Mouse (Mus musculus): ENCODE results near the gene Itgae.

The Itgae gene

DNA sequence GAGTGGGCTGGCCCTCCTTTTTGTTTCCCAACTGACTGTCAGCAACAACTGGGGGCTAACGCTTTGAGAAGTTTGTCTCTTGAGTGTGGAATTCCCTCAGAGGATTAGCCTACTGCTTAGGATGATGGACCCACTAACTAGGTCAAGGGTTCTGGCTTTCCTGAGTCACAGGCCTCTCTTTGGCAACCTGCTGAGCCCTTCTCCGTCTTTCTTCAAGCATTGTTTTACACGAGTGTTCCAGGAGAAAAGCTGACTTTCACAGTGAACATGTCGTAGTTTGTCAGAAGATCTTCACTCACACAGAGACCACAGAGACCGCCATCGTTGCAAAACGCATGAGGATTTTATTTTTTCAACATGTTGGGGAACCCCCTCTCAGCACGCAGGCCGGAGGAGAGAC is 57.8 kb downstream of the Itgae start:
- no peak for DNase-seq

DNA sequence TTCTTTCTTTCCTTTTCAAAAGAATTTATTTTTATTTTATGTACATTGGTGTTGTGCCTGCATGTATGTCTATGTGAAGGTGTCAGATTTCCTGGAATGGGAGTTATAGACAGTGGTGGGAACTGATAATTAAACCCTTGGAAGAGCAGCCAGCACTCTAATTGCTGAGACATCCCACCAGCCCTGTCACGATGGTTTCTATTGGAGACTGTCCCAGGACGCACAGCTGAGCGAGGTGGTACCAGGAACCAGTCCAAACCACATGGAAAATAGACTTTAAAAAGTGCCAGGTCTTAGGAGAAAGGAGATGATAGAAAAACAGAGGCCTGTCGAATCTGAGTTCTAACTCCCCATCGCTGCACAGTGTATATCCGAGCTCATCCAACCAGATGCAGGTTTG is 64.7 kb downstream of the Itgae start:
- DNase-seq = no peak

DNA sequence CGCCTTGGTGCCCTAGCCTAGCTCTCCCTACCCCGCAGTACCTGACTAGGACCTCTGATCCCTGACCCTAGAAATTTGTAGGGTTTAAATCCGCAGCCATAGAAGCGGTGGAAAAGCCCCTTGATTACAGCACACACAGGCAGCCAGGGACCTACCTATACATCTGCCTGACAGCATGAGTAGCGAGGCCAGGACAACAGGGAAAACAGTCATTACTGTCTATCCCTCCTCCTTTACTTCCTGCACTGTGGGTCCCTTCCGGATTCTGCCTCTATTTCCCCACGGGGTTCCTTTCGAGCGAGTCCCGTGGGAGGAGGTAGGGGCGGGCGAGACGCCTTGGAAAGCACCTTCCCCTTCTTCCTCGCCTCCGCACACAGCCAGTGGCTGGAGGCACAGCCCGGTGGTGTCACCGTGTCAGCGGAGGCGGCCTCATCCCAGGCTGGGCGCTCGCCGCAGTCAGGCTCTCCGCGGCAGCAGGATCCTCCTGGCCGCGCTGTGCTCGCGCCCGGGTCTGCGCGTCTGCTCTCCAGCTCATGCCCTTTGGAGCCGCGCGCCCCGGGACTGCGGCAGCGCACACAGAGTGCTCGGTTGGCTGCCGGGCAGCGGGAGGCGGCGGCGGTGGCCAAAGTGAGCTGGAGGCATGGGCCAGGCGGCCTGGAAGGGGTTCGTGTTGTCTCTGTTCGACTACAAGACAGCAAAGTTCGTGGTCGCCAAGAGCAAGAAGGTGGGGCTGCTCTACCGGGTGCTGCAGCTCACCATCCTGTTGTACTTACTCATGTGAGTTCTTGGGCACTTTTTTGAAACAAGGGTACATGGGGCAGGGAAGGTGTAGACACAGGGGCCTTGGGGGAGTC is 69.8 kb downstream of the Itgae start, which contains the start of gene P2rx5:
TSS of gene P2rx5 (plus strand) at position 465 of the 854 bp plus-strand sequence.
- DNase-seq = no peak

DNA sequence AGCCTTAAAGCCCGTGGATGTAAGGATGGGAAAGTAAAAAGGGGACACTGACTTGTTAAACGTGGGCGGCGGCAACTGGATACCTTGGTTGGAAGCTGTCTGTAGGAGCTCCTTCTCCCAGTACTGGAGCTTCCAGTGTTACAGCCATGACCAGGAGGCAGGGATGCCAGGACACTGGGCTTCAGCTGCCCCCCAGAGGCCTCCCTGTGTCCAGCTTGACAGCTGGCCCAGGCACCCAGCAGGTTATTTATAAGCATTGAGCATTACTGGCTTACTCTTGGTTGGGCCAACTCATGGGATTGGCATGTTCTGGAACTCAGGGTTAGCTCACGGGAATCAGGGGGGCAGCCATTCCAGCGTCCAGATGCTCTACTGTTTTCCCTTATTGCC is 70.4 kb downstream of the Itgae start:
- no peak for DNase-seq

DNA sequence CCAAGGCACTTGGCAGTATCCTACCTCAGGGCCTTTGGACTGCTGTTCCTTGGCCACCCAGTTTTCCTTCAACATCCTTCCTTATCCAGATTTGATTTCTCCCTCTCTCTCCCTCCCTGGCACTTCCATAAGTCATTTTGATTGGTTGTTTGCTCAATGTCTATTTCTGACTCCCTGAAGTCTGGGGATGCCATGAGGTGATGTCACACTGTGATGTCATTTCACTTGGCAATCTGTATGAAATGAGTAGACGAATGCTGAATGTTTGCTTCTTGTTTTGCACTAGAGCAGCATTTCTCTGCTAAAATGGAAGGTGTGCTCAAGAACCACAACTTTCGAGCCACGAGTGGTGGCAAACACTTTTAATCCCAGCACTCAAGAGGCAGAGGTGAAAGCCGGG is 71.2 kb downstream of the Itgae start:
- DNase-seq = no peak

DNA sequence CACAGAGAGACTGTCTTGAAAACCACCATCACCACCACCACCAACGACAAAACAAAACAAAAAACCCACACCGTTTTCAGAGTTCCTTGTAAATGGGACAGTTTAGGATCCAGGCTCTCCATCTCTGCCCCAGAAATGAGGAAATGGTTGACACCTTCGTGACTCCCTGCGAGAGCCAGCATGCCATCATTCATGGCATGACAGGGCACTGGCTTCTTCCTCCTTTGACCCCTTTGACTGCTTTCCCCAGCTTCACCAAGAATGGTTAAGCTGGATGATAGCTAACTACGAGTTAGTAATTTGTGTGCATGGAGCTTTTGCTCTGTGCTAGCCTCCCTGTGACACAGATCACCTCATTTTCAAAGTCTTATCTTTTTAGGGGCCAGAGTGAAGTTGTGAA is 71.9 kb downstream of the Itgae start:
- no peak for DNase-seq

DNA sequence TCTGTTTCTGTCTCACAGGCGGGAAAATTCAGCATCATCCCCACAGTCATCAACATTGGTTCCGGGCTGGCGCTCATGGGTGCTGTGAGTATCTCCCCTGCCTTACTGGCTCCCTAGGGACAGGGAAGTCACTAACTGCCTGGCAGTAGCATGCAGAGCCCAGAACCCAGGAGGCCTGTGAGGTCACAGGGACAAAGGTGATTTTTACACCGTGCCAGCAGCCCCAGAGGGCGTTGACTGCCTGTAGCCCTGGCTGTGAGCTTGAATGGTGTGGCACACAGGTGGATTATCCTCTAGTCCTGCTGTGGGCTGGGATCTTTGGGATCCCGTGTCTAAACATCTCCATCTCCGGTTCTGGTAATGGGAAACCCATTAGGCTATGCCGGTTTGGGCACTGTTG is 77.7 kb downstream of the Itgae start:
- DNase-seq = no peak

DNA sequence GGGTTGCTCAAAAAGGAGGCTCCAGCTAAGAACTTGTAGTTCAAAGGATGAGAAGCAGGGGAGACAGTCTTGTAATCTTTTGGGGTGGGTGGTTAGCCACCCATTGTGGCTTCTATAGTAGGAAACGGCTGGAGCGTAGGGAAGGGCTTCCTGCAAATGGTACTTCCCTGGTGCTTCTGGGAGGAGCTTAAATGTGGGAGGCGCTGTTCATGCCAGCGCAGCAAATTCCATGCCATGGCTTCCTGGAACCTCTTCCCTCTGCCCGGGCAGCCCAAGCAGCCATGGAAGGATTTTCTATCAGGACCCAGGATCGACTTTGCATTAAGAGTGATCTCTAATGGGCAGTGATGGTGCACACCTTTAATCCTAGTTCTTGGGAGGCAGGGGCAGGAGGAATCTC is 78.2 kb downstream of the Itgae start:
- no peak for DNase-seq

DNA sequence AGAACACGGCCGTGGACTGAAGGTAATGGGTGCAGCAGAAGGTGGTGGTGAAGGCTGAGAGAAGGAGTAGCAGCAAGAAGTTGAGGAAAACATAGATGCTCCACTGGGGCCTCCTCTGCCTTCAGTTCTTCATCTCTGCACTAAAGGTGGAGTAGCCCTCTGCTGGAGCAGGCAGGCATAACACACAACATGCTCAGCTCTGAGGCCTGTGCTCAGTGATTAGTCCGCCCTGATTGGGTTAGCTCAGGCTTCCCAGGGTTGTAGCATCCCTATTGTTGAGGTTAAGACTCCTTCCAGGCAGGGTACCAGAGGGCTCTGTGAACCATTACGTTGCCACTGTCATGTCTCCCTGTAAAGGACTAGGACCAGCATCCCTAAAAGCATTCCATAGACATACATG is 78.8 kb downstream of the Itgae start:
- DNase-seq = peak; percentile 60 to 63

DNA sequence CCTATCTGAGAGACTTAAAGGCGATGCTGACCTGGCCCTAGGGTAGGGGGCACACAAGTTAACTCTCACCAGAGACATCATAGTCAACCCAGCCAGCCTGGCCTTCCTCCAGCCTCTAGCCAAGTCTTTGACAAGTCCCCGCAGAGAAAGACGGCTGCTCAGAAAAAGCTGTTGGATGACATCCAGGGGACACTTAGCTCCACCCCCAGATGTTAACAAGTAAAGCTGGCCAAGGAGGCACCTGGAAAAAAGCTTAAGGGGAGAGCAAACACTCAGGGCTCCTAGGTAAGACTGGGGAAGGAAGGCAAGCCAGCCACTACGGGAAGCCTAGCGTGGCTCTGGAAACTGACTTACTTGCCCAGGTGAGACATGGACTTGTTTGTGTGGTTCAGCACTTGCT is 81.8 kb downstream of the Itgae start:
- DNase-seq = no peak

DNA sequence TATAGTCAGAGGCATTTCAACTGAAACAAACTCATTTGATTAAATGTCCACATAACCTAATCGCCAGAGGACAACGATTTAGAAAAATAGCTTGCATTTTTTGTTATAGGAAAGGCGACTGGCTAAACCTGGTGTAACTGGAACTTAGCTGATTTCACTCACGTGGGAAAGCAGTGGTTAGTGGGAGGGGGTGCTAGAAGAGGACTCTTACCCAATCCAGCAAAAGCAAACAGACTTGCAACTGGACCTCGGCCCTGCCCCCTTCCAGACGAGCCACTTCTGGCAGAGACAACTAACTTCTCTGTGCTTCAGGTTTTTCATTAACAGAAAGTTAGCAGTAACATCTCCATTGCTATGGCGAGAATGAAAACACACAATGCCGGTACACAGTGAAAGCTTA is 85.2 kb downstream of the Itgae start:
- no peak for DNase-seq

DNA sequence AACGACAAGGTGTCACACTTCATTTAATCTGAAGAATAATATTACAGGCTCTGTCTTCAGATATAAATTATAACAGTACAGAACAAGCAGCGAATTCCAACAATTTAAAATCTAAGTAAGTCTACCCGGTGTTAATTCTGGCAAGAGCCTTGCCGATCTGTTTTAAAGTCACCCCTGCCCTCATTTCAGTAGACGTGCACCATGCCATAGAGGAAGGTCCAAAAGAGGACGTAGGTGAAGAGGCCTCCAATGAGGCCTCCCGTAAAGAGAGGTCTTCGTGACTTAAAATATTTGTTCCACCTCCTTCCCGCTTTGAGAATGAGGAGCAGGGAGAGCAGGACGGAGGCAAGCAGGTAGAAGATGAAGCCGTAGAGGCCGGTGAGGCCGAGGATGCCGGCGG is 85.8 kb downstream of the Itgae start:
- DNase-seq = no peak

DNA sequence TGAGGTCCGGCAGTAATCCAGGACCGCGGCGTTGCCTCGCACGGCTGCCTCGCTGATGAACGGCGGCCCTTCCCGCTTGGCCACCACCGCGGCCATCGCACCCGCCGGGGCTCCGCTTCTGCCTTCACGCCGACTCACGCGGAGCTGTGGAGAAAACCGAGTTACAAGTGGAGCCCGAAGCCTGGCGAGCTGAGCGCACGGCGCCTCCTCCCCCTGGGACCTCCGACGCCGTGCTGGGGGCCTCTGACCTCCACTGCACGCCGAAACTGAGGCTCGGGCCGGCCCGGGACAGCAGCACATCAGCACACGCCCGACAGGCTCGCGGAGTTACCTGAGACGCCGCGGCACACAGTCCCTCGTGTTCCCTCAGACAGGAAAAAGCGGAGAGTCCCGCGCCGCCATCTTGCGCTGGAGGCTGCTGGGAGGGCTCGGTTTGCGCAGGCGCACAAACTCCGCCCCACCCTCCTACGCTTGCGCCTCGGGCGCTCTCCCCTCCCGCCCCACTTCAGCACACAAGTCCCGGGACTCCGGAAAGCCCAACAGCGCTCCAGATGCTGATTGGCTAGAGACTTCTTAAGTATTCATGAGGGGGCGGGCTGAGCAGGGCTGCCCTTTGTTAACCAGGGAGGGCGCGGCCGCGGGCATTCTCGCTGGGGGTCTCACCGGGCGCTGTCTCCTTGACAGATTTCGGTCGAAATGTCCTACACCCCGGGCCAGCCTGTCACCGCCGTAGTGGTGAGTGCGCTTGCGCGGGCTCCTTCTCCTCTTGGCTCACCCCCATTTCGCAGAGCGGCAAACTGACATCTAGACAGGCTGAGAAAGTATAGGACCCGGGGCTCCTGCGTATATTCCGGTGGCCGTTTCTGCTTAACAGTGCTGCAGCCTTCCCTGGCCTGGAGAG is 86.5 kb downstream of the Itgae start, which contains the start of the genes Emc6 and Tax1bp3:
TSS of gene Emc6 (minus strand) at position 430 of the 901 bp plus-strand sequence.
TSS of gene Tax1bp3 (plus strand) at position 476 of the 901 bp plus-strand sequence.
- peak; percentile 96 to 97 for DNase-seq

DNA sequence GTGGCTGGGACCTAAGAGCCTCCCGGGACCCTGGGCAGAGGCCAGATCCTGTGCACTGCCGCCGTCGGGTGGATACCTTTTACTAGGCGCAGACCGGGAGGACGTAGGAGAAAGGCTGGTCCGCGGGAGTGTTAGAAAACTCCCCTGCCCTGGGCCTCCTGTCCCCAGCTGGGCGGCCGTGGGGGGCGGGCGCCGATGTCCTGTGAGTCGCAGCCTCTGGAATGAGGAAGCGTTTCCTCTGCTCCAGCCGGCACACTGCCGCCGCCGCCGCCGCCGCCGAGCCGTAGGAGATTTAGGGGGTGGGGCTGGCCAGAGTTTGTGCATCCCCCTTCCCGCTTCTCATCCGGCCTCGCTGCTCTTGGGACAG is 87.1 kb downstream of the Itgae start:
- DNase-seq = no peak

DNA sequence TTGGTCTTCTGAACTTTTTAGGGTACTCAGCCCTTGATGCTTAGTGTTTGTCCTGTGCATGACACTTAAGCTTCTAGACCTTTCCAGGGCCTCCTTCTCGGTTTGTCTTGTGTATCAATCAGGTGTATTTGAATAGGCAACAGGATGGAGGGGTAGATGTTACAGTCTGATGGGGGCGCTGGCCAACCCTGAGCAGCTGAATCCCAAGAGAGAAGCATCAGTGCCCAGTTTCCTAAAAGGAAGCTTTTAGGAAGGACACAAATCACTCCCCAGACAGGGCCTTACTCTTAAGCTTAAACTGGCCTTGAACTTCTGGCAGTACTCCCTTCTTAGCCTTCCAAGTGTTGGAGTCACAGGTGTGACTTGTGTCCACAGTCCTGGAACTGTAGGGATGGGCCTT is 87.5 kb downstream of the Itgae start:
- peak in 1 of 2 experiments; percentile 10 for DNase-seq

DNA sequence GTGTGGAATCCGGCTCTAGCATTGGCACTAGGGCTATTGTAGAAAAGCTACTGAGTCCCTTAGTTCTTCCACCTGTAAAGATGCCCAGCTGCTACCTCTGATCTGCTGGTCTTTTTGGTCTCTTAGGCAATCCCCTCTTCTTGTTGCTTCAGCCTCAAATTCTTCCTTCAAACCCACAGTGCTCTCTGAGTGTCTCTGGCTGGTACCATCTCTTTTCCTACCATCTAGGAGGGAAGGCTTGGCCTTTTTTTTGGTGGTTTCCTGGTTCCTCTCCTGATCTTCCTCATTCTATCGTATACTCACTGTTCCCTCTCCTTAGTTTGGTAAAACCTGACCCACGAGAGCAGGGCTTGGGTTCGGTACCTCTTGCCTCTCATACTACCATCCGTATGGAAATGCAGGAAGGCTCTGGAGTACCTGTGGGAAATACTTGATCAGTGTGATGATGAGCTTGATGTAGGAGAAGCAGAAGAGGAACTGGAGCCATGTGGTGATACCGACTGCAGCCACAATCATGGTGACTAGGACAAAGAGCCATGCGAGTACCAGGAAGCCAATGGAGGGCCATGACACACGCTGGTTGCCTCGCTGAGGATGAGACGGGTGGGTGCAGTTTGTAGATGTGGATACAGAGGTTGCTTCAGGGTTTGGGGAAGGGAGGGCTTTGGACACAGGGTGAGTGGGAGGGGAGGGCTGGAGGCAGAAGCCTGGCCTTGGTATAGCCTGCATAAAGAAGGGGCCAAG is 95.7 kb downstream of the Itgae start:
- no peak for DNase-seq

DNA sequence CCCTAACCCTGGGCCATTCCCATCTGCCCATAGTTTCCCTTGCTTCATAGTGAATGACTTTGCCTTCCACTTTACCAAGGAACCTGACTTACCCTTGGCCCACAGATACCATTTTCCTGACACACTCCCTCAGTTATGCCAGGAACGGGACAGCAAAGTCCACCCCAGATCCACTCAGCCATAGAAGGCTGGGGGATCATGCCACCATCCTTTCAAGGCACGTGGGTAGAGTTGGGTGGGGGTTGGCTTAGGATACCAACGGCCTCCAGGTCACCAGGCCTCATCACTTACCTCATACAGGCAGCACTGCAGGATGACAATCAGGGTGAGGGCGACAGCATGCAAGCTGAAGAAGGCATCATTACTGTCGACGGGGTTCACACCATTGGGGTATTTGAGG is 96.8 kb downstream of the Itgae start:
- no peak for DNase-seq

DNA sequence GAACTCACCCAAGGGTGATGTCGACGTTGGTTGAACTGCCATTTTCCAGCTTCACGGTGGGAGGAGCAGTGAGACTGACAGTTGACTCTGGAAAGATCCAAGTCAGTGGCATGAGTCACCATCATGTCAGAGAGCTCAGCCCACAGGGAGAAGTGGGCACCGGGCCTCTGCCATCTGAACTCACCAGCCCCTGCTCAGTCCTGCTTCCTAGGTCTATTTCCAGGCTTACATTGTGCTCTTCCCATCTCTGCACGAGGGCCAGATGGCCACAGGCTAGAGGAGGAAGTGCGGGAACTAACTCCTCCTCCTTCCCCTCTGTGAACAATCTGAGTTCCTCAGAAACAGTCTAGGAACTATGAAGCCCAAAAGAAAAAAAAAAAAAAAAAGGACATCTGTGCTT is 102.7 kb downstream of the Itgae start:
- DNase-seq = no peak

DNA sequence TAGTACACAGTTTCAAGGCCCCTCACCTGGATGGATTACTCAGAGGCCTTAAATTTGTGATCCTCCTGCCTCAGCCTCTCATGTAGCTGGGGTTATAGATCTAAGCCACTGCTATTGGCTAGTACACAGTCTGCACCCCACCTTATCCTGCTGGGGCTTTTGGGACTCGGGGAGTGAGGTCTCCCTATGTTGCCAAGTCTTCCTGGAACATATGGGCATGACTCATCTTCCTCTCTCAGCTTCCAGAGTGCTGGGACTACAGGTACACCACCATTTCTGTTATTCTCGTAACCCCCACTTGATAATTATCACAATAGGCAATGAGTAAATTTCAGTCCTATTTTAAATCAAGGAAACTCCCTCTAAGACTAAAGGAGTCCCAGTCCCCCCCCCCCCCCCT is 104.1 kb downstream of the Itgae start:
- no peak for DNase-seq
